Mouse (Mus musculus) spleen, postnatal 10 days (tissue): ENCODE measurements at regions not wholly inside any gene's neighbourhood (a gene's known extent, or its start where the extent isn't known, plus 50 kb on each side); places are given as distances from the start of the nearest gene placed in this dataset.

Source experiments
- DNase-seq, 2 experiments: peaks; one replicate each; pipeline ENCODE4 v3.0.0; 2021 to 2022; ENCODE audit warnings: low spot score in 2 of 2

GRCm38 (mm10) chr4:9094076-9094475 is 855.2 kb upstream of the Car8 start:
- no peak for DNase-seq

GRCm38 (mm10) chr4:9083526-9083925 is 844.7 kb upstream of the Car8 start:
- no peak for DNase-seq

DNA sequence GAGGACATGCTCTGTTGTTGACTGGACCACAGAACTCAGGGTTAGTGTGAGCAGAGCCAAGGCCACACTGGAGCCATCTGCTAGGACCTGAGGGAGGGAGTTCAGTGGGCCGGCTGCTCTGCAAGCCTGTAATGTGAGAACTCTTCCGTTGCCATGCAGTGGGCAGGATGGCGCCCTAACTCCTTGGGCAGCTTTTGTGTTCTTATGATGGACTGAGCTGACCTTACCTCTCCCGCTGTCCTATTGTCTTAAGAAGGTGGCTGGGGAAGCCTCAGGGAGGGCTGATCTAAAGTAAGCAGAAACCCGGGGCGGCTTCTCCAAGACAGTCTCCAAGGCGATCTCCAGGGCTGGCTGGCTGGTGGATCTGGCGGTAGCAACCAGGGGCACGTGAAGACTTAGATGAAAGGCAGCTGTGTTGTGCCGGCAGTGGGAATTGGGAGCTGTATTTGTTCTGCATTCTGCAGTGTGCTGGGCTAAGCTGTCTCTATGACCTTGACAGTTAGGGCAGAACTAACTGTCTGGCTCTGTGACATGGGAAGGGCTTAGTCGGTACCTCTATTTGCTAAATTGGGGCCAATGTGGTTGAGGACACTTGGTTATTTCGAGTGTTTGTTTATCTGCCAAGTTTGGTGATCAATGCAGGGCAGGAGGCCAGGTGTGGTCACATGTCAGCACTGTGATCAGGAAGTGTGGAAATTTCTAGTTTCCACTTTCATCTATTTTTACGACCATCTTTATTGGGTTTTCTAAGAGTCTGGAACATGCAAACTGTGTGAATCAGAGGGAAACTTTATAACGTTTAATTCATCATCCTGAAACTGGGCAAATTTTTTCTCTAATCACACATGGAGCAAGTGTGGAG is 843.1 kb upstream of the Car8 start:
- no peak for DNase-seq

DNA sequence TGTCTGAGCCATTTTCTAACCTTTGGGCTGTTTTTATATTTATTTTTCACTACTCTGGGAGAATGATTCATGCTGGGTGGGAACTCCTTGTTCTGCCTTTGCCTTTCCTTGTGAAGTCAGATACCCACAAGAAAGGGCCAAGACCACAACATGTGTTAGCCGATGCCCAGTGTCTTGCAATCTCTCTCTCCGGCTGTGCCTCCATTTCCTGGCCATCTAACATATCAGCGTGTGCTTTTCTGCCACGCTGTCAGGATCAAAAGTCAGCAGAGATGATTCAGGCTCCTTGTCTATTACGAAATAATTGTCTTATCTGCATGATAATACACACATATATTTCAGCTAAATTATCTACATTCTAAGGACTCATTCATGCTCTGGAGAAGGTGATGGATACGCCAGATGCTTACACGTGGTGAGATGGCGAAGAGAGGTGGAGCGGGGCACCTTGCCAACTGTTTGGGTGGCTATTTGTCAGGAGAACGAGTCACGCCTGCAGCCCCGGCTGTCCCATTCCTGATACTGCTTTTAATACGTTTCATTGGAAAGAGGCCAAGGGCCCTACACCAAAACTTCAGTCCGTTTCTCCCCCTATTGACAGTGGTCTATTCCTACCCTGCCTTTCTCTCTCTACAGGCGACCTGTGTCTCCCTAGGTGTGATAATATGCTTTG is 842.1 kb upstream of the Car8 start:
- DNase-seq = no peak

- no peak for DNase-seq
These were observed 841.0 kb upstream of the Car8 start for GRCm38 (mm10) chr4:9079828-9080245.

- DNase-seq = no peak
These were observed 835.6 kb upstream of the Car8 start for GRCm38 (mm10) chr4:9074447-9074846.

- no peak for DNase-seq
These were observed 835.0 kb upstream of the Car8 start for GRCm38 (mm10) chr4:9073736-9074428.

DNA sequence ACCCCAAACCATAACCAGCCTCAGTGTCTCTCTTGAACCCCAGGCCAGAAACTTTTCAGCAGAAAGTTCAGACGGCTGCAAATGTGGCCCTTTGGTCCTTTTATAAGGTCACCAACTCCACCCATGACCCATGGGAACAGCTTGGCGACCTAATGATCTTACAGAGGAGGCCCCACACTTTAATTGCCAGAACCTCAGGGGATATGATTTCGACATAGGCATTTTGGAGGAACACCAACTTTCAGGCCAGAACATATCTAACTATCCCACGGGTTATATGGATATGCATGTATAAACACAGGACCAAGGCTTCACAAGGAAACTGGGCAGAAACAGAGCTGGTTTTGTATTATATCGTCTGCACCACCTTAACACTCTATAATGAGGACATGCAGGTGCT is 833.5 kb upstream of the Car8 start:
- DNase-seq = no peak

GRCm38 (mm10) chr4:9067874-9068273 is 829.0 kb upstream of the Car8 start:
- no peak for DNase-seq

DNA sequence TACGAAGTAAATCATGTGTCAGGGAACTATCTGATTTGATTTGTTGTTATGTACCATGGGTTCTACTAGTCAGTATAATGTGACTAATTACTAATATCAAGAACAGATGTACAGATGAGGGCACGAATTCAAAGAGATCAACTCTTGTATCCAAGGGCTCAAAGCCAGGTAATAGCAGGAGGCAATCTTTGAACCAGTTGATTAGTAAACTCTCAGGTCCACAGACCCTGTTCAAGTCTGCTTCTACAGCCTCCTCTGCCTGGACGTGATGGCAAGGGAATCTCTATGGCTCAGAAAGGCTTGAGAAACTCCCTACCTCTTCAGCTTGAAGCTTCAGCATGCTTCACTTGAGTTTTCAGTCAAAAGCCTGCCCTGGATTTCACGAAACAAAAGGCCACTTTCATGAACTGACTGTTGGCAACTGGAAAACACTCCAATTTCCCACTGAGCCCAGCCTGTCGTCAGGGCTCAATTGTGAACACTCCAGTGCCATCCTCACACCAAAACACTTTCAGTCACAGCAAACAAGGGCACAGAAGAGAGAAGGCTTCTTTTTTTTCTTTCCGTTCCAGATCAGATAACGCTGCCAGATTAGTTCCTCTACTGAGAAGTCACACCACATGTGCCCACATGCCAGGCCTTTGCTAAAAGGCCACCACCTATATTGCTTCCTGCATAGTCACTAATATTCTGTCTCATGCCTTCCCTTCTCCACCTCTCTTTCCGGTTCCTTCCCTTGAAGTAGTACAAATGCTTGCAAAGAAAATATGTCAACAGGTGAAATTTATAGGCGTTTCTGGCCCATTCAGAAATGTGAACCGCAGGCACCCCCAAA is 827.4 kb upstream of the Car8 start:
- DNase-seq = no peak

DNA sequence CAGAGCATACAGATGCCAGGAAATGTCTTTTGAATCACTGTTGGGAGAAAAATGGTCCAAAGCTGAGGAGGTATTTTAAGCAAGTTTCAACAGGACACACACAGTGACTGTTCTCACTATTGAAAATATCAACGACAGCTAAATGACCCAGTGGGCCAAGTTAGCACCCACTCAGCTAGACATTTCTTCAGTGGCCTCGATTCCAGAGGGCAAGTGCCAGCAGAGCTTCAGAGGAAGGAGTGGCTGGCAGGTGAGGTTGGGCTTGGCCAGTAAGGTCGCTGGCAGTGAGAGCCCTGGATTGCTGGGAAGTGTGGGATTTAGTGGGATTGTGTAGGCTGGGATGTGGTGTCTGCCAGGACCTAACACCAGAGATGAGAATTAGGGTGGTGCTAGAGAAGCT is 823.1 kb upstream of the Car8 start:
- no peak for DNase-seq

- DNase-seq = no peak
These were observed 821.4 kb upstream of the Car8 start for GRCm38 (mm10) chr4:9060221-9060620.

- no peak for DNase-seq
These were observed 818.8 kb upstream of the Car8 start for GRCm38 (mm10) chr4:9057676-9058075.

DNA sequence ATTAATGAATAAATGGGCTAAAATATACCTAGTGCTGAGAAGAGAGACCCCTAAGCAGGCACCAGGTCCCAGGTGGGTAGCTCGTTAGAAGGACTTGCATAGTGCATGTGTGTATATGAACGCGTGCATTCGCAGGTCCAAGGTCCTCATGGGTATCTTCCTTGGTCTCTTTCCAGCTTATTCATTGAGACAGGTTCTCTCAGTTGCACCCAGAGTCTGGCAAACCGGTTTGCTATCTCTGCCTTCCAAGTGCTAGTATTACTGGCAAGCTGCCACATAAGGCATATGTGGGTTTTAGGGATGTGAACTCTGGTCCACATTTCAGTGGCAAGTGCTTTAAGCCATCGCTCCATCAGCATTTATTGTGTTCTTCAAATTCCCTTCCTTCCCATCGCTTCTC is 818.3 kb upstream of the Car8 start:
- no peak for DNase-seq

DNA sequence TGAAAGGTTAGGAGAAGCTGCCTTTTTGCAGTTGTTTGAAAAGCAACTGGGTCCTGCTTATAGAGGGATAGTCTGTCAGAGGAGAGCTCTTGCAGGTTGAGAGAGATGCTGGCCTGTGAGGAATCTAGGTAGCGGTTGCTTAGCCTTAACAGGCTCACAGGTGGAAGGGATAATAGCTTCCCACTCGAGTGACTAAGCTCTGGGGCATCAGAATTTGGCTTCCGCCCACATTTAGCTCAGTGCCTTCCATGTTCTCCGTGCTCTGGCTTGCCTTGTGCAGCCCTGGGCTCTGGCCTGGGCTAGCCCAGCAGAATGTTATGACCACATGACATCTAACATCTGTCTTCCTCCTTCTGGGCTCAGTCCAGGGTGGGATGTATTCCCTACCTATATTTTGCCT is 817.0 kb upstream of the Car8 start:
- no peak for DNase-seq

GRCm38 (mm10) chr4:9055266-9055820 is 816.5 kb upstream of the Car8 start:
- DNase-seq = no peak

DNA sequence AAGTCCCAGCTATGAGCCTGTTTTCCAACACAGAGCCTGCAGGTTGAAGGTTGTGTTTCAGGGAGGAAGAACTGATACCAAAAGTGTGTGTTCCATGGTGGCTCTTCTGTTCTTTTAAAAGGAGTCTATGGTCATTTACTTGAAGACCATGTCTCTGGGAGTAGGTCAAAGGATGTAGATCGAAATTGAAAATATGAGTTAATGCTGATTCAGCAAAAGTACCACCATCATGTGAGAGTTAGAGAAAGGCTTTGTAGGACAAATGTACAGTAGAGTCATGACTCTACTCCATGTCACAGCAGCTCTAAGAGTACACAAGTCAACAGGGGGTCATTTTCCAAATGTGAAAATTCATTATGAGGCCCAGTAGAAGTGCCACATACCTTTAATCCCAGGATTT is 810.0 kb upstream of the Car8 start:
- no peak for DNase-seq

- DNase-seq = no peak
These were observed 808.3 kb upstream of the Car8 start for GRCm38 (mm10) chr4:9047151-9047550.

DNA sequence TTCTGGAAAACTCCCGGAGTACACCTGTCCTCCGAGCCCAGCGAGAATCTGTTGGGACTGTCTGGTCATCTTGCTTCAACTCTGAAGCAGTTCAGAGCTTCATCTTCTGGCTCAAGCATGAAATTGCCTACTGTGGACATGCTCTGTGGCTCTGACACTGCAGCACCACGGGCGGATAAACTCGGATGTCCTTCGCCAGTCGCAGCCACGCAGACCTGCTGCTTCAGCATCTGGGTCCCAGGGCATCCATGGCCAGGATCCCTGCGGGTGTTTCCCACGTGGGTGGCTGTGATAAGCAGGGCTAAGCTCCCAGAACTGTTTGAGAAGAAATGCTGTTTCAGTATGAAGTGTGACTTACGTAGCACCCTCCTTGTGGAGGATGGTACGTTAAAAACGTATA is 807.6 kb upstream of the Car8 start:
- no peak for DNase-seq

DNA sequence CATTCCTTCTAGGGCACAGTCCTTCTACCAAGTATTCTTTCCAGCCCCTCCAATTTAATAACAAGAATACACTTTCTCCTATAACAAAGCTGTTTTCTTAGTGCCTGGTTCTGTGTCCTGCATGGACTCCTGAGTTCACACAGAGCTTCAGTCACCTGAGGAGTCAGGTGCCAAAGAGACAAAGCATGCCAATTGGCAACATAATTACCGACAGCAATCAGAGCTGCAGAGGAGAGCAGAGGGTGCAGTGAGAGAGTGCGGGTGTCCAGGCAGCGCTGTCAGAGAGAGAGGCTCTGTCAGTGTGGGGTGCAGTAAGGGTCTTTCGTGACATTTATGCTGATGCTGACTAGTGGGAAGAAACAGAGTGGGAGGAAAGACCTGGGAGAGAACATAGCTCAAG is 807.2 kb upstream of the Car8 start:
- no peak for DNase-seq

- no peak for DNase-seq
These were observed 797.2 kb upstream of the Car8 start for GRCm38 (mm10) chr4:9036005-9036404.

GRCm38 (mm10) chr4:9035350-9035749 is 796.5 kb upstream of the Car8 start:
- DNase-seq = no peak
